Mouse (Mus musculus) induced T-regulatory cell, adult 2 months (primary cell): ENCODE measurements at regions not wholly inside any gene's neighbourhood (a gene's known extent, or its start where the extent isn't known, plus 50 kb on each side); places are given as distances from the start of the nearest gene placed in this dataset.
"Not testable (repeated sequence)": the region's sequence is repeated elsewhere in the genome, so short reads cannot be mapped to it uniquely, and the experiment has no call there.

ENCODE experiments used
- DNase-seq: peaks from one replicate; pipeline ENCODE4 v3.0.0-alpha.2; 2012; ENCODE audit warnings: low read depth

- peak; percentile 29 for DNase-seq
Measured at GRCm38 (mm10) chr12:114909799-114910198, 1137.7 kb upstream of the Zfp386 start.

GRCm38 (mm10) chr12:114914406-114914805 lies 1133.1 kb upstream of the Zfp386 start:
- DNase-seq = not testable (repeated sequence)

- DNase-seq = peak; percentile 28
Measured at GRCm38 (mm10) chr12:114927691-114928090, 1119.8 kb upstream of the Zfp386 start.

GRCm38 (mm10) chr12:114932158-114932557 lies 1115.4 kb upstream of the Zfp386 start:
- DNase-seq = peak; percentile 22

- no peak for DNase-seq
Measured at GRCm38 (mm10) chr12:114932669-114933068, 1114.9 kb upstream of the Zfp386 start.

- DNase-seq = peak; percentile 14
Measured at GRCm38 (mm10) chr12:114936865-114937264, 1110.7 kb upstream of the Zfp386 start.

- peak; percentile 25 for DNase-seq
Measured at GRCm38 (mm10) chr12:114939576-114939975, 1107.9 kb upstream of the Zfp386 start.

GRCm38 (mm10) chr12:114962105-114962504 lies 1085.4 kb upstream of the Zfp386 start:
- peak; percentile 18 for DNase-seq

GRCm38 (mm10) chr12:114964251-114964650 lies 1083.3 kb upstream of the Zfp386 start:
- DNase-seq = not testable (repeated sequence)

GRCm38 (mm10) chr12:114981476-114982136 lies 1065.9 kb upstream of the Zfp386 start:
- DNase-seq = peak; percentile 82

GRCm38 (mm10) chr12:114990916-114991315 lies 1056.6 kb upstream of the Zfp386 start:
- peak; percentile 85 for DNase-seq

- peak; percentile 63 for DNase-seq
Measured at GRCm38 (mm10) chr12:114996817-114997216, 1050.7 kb upstream of the Zfp386 start.

- DNase-seq = no peak
Measured at GRCm38 (mm10) chr12:115003118-115003517, 1044.4 kb upstream of the Zfp386 start.

GRCm38 (mm10) chr12:115008434-115008833 lies 1039.1 kb upstream of the Zfp386 start:
- peak; percentile 64 for DNase-seq

GRCm38 (mm10) chr12:115012751-115013150 lies 1034.8 kb upstream of the Zfp386 start:
- peak; percentile 26 for DNase-seq

GRCm38 (mm10) chr12:115023742-115024141 lies 1023.8 kb upstream of the Zfp386 start:
- no peak for DNase-seq

- no peak for DNase-seq
Measured at GRCm38 (mm10) chr12:115034438-115035129, 1012.9 kb upstream of the Zfp386 start.

- DNase-seq = peak; percentile 6
Measured at GRCm38 (mm10) chr12:115055080-115055479, 992.4 kb upstream of the Zfp386 start.

GRCm38 (mm10) chr12:115059954-115060353 lies 987.6 kb upstream of the Zfp386 start:
- DNase-seq = peak; percentile 17

- no peak for DNase-seq
Measured at GRCm38 (mm10) chr12:115067251-115067650, 980.3 kb upstream of the Zfp386 start.

GRCm38 (mm10) chr12:115091460-115091859 lies 956.1 kb upstream of the Zfp386 start:
- peak; percentile 43 for DNase-seq

GRCm38 (mm10) chr12:115109742-115110141 lies 937.8 kb upstream of the Zfp386 start:
- no peak for DNase-seq

GRCm38 (mm10) chr12:115119134-115119826 lies 928.2 kb upstream of the Zfp386 start:
- DNase-seq = peak; percentile 18
